ENCODE assay signal across 10 mouse cellular contexts in genomic region chr4:43519551-43519950, GRCm38 (mm10). TPM values are rescaled to one million over a fixed set of nuclear protein-coding genes. Genes with fewer than 3 reads are reported as not detected.
DNase-seq lines count a peak whose midpoint lies in the region; ATAC-seq lines count a peak whose summit lies in the region.
"Had no signal": no experiment of that assay in that cellular context is flagged by ENCODE, and none has a peak within 500 bp of the region (broad histone marks: within the 10 kb centered on the region; RNA-seq: fewer than 3 reads in every experiment).

No protein-coding gene starts in this region.

- WGBS in lung, embryonic 15.5 days, result 28% methylated on average over 10 of the region's 10 CpGs
- whole genome bisulfite sequencing in forebrain, embryonic 16.5 days, result 17% methylated on average over 10 of the region's 10 CpGs
- WGBS in liver, embryonic 12.5 days (ENCODE audit: insufficient replicate concordance), result 39% methylated on average over 10 of the region's 10 CpGs
- 36% methylated on average over 10 of the region's 10 CpGs for WGBS in stomach, embryonic 16.5 days

- H3K4me3 ChIP-seq in lung, embryonic 15.5 days, result peak overlapping the region; percentile 17
- H3K4me3 ChIP-seq in forebrain, embryonic 16.5 days (replicated peaks; ENCODE audit: low read length), result no peak overlapping the region
- H3K4me3 ChIP-seq in liver, embryonic 12.5 days, result no peak overlapping the region; the same call in 1 of the 2 replicates
- H3K4me3 ChIP-seq in stomach, embryonic 16.5 days (replicated peaks; ENCODE audit: low read length), result peak overlapping the region; percentile 53

- H3K4me1 ChIP-seq in lung, embryonic 15.5 days, result peaks cover 48% of the 10 kb centered on the region
- H3K4me1 ChIP-seq in forebrain, embryonic 16.5 days (replicated peaks; ENCODE audit: control insufficient read depth, insufficient read depth, low read length), result peaks cover 17% of the 10 kb centered on the region
- peaks cover 47% of the 10 kb centered on the region for H3K4me1 ChIP-seq in liver, embryonic 12.5 days
- H3K4me1 ChIP-seq in stomach, embryonic 16.5 days (ENCODE audit: control insufficient read depth, insufficient read depth, low read length), result peaks cover 29% of the 10 kb centered on the region

- no peak for ATAC-seq in lung, embryonic 15.5 days (ENCODE audit: borderline replicate concordance, extremely low read depth, low FRiP score, low TSS enrichment)
- no peak for ATAC-seq in forebrain, embryonic 16.5 days
- no peak for ATAC-seq in liver, embryonic 12.5 days
- no peak for ATAC-seq in stomach, embryonic 16.5 days (ENCODE audit: insufficient read depth, low FRiP score)

- no peaks in the 10 kb centered on the region for H3K9me3 ChIP-seq in lung, embryonic 15.5 days
- H3K9me3 ChIP-seq in forebrain, embryonic 16.5 days (ENCODE audit: control insufficient read depth, low read length), result no peaks in the 10 kb centered on the region
- H3K9me3 ChIP-seq in liver, embryonic 12.5 days (replicated peaks), result no peaks in the 10 kb centered on the region
- no peaks in the 10 kb centered on the region for H3K9me3 ChIP-seq in stomach, embryonic 16.5 days (replicated peaks; ENCODE audit: control insufficient read depth, low read length)

- H3K9ac ChIP-seq in lung, embryonic 15.5 days, result no peak overlapping the region
- no peak overlapping the region for H3K9ac ChIP-seq in forebrain, embryonic 16.5 days (replicated peaks; ENCODE audit: low read depth, low read length)
- H3K9ac ChIP-seq in liver, embryonic 12.5 days, result no peak overlapping the region
- H3K9ac ChIP-seq in stomach, embryonic 16.5 days (ENCODE audit: low read length), result peak overlapping the region; percentile 60

- H3K27ac ChIP-seq in lung, embryonic 15.5 days, result no peak overlapping the region
- H3K27ac ChIP-seq in forebrain, embryonic 16.5 days (ENCODE audit: low read length), result no peak overlapping the region
- no peak overlapping the region for H3K27ac ChIP-seq in liver, embryonic 12.5 days
- no peak overlapping the region for H3K27ac ChIP-seq in stomach, embryonic 16.5 days (ENCODE audit: low read length)
- H3K27ac ChIP-seq: macrophage had no signal

- H3K27me3 ChIP-seq in lung, embryonic 15.5 days, result peaks cover 27% of the 10 kb centered on the region
- peaks cover 24% of the 10 kb centered on the region for H3K27me3 ChIP-seq in forebrain, embryonic 16.5 days (replicated peaks; ENCODE audit: control insufficient read depth, insufficient read depth, low read length)
- peaks cover 68% of the 10 kb centered on the region for H3K27me3 ChIP-seq in liver, embryonic 12.5 days (replicated peaks)
- no peaks in the 10 kb centered on the region for H3K27me3 ChIP-seq in stomach, embryonic 16.5 days (ENCODE audit: control insufficient read depth, insufficient read depth, low read length)

- DNase-seq in lung, postnatal 10 days, result no peak
- no peak for DNase-seq in cerebellum, adult 9-10 months
- DNase-seq in adrenal gland, adult 8-10 months, result no peak
- DNase-seq in spleen, postnatal 14 days (ENCODE audit: low spot score in 2 of 2), result no peak

- peak overlapping the region; percentile 46 for H3K4me2 ChIP-seq in lung, embryonic 15.5 days
- peak overlapping the region; percentile 25 for H3K4me2 ChIP-seq in forebrain, embryonic 16.5 days (ENCODE audit: low read length)
- peak overlapping the region; percentile 37 for H3K4me2 ChIP-seq in liver, embryonic 12.5 days
- peak overlapping the region; percentile 77 for H3K4me2 ChIP-seq in stomach, embryonic 16.5 days (ENCODE audit: low read depth, low read length)

- peaks cover 19% of the 10 kb centered on the region for H3K36me3 ChIP-seq in lung, embryonic 15.5 days
- no peaks in the 10 kb centered on the region for H3K36me3 ChIP-seq in forebrain, embryonic 16.5 days (ENCODE audit: control insufficient read depth, insufficient read depth)
- H3K36me3 ChIP-seq in liver, embryonic 12.5 days, result no peaks in the 10 kb centered on the region
- H3K36me3 ChIP-seq in stomach, embryonic 16.5 days (ENCODE audit: control insufficient read depth, insufficient read depth, low read length), result no peaks in the 10 kb centered on the region

RNA-seq across cellular contexts. Expression of gene Tpm2, which starts 4.0 kb away (rescaled TPM):
- 198 and 216 TPM in 2 replicates for polyA plus RNA-seq in lung, embryonic 15.5 days (2015; fragmentation: Nextera tagmentation; extraction: Ambion mirVana)
- 10.5 and 13.2 TPM in 2 replicates for polyA plus RNA-seq in forebrain, embryonic 16.5 days (2015; fragmentation: Nextera tagmentation; extraction: Ambion mirVana)
- polyA plus RNA-seq in liver, embryonic 12.5 days (2016; fragmentation: Nextera tagmentation; extraction: Ambion mirVana), result 27.9 and 29.9 TPM in 2 replicates
- 1,306 and 1,388 TPM in 2 replicates for polyA plus RNA-seq in stomach, embryonic 16.5 days (2015; fragmentation: Nextera tagmentation; extraction: Ambion mirVana)
- total RNA-seq in adrenal gland, adult 8-10 months (2022), result 10 to 100 TPM; 32.3 to 89.4 (median 52.6) TPM

RNA-seq across cellular contexts. Expression of gene Car9, which starts 12.8 kb away (rescaled TPM):
- polyA plus RNA-seq in lung, embryonic 15.5 days (2015; fragmentation: Nextera tagmentation; extraction: Ambion mirVana), result 4.7 and 6.1 TPM in 2 replicates
- polyA plus RNA-seq in forebrain, embryonic 16.5 days (2015; fragmentation: Nextera tagmentation; extraction: Ambion mirVana), result 0.16 and 0.20 TPM in 2 replicates
- 1.2 and 1.3 TPM in 2 replicates for polyA plus RNA-seq in liver, embryonic 12.5 days (2016; fragmentation: Nextera tagmentation; extraction: Ambion mirVana)
- 22.3 and 22.9 TPM in 2 replicates for polyA plus RNA-seq in stomach, embryonic 16.5 days (2015; fragmentation: Nextera tagmentation; extraction: Ambion mirVana)
- under 1 TPM in 3 of 4 experiments, not detected in 1; 0.32 to 0.68 (median 0.56) TPM for total RNA-seq in adrenal gland, adult 8-10 months (2022)

RNA-seq across cellular contexts. Expression of gene Arhgef39, which starts 20.1 kb away (rescaled TPM):
- 48.8 and 54.0 TPM in 2 replicates for polyA plus RNA-seq in lung, embryonic 15.5 days (2015; fragmentation: Nextera tagmentation; extraction: Ambion mirVana)
- polyA plus RNA-seq in forebrain, embryonic 16.5 days (2015; fragmentation: Nextera tagmentation; extraction: Ambion mirVana), result 17.4 and 18.8 TPM in 2 replicates
- 32.6 and 35.8 TPM in 2 replicates for polyA plus RNA-seq in liver, embryonic 12.5 days (2016; fragmentation: Nextera tagmentation; extraction: Ambion mirVana)
- polyA plus RNA-seq in stomach, embryonic 16.5 days (2015; fragmentation: Nextera tagmentation; extraction: Ambion mirVana), result 45.0 and 46.1 TPM in 2 replicates
- total RNA-seq in adrenal gland, adult 8-10 months (2022), result 1 to 10 TPM in 2 of 4 experiments, under 1 TPM in 2; 0.73 to 2.0 (median 1.2) TPM

RNA-seq across cellular contexts. Expression of gene Ccdc107, which starts 26.9 kb away (rescaled TPM):
- polyA plus RNA-seq in lung, embryonic 15.5 days (2015; fragmentation: Nextera tagmentation; extraction: Ambion mirVana), result 67.4 and 70.1 TPM in 2 replicates
- 62.0 and 63.1 TPM in 2 replicates for polyA plus RNA-seq in forebrain, embryonic 16.5 days (2015; fragmentation: Nextera tagmentation; extraction: Ambion mirVana)
- polyA plus RNA-seq in liver, embryonic 12.5 days (2016; fragmentation: Nextera tagmentation; extraction: Ambion mirVana), result 38.3 and 40.0 TPM in 2 replicates
- 106 and 113 TPM in 2 replicates for polyA plus RNA-seq in stomach, embryonic 16.5 days (2015; fragmentation: Nextera tagmentation; extraction: Ambion mirVana)
- total RNA-seq in adrenal gland, adult 8-10 months (2022), result 10 to 100 TPM; 60.5 to 81.9 (median 64.0) TPM

RNA-seq across cellular contexts. Expression of gene Sit1, which starts 36.0 kb away (rescaled TPM):
- 0.14 and 1.2 TPM in 2 replicates for polyA plus RNA-seq in lung, embryonic 15.5 days (2015; fragmentation: Nextera tagmentation; extraction: Ambion mirVana)
- polyA plus RNA-seq in forebrain, embryonic 16.5 days (2015; fragmentation: Nextera tagmentation; extraction: Ambion mirVana), result not detected in 2 replicates
- not detected in 2 replicates for polyA plus RNA-seq in liver, embryonic 12.5 days (2016; fragmentation: Nextera tagmentation; extraction: Ambion mirVana)
- polyA plus RNA-seq in stomach, embryonic 16.5 days (2015; fragmentation: Nextera tagmentation; extraction: Ambion mirVana), result not detected in 2 replicates
- total RNA-seq in adrenal gland, adult 8-10 months (2022), result under 1 TPM in 1 of 4 experiments, not detected in 3; 0.48 TPM
- polyA plus RNA-seq: macrophage; testis, adult 2 months had no signal

Comparison
In these comparisons a context has a peak if more than half of its experiments do, and no peak if none do; other contexts are left out.
1. H3K4me2 ChIP-seq: peak in every context shown above with its lines; median percentile 77 in stomach, embryonic 16.5 days; 46 in lung, embryonic 15.5 days; 37 in liver, embryonic 12.5 days; 25 in forebrain, embryonic 16.5 days.
2. H3K4me3 ChIP-seq: peak in lung, embryonic 15.5 days (single experiment) and stomach, embryonic 16.5 days (single experiment); none in forebrain, embryonic 16.5 days (single experiment) and liver, embryonic 12.5 days (single experiment).